Mouse (Mus musculus): ENCODE measurements around the gene Vmn2r46.
"Not testable (repeated sequence)": the region's sequence is repeated elsewhere in the genome, so short reads cannot be mapped to it uniquely, and the experiment has no call there.

Gene Vmn2r46

DNA sequence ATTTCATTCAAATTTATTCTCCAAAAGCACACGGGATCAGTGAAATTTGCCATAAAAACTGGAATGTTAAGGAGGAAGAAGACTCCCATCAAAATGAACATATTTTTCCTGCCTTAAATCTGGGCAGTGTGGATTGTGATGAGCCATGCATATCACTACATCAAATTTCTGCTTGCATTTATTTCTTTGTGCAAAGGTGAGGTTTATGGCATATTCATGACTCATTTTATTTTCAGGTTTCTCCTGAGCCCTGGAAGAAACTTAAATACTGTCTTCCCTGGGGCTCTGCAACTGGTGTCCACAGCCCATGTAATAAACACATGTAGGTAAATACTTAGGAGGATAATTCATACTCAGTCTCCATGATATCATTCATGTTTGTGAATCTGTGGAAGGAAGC, at the start of gene Vmn2r46:
TSS of gene Vmn2r46 (minus strand) at position 101 of the 400 bp plus-strand sequence.
- DNase-seq (ENCODE audit: low spot score) = not testable (repeated sequence)
